Mouse (Mus musculus) stomach, postnatal 0 days (tissue): ENCODE results near the gene Lyrm7.

Source experiments
- CTCF ChIP-seq: IDR thresholded peaks from 2 replicates; pipeline ENCODE4 v1.5.1; 2016; ENCODE audit warnings: antibody characterized with exemption, low read depth, mild to moderate bottlenecking, moderate library complexity
- EP300 ChIP-seq: optimal IDR thresholded peaks from 2 replicates; pipeline ENCODE3; 2016; ENCODE audit warnings: antibody characterized with exemption

DNA sequence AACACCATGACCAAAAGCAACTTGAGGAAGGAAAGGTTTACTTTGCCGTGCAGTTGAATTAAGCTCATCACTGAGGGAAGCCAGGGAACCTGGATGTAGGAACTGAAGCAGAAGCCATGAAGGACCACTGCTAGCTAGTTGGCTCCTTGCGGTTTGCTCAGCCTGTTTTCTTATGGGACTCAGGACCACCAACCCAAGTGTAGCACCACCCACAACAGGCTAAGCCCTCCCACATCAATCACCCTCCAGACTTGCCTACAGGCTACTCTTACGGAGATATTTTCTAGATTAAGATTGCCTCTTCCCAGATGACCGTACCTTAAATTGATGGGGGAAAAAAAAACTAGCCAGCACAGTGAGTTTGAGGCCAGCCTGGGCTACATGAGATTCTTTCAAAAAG, 48.4 kb downstream of the Lyrm7 start:
- TF ChIP-seq CTCF (no peak), EP300 (no peak)
